Mouse (Mus musculus): Measurements from ENCODE around the gene Imp4. TPM values are rescaled to one million over a fixed set of nuclear protein-coding genes. Genes with fewer than 3 reads are reported as not detected.

Imp4 gene
- polyA plus RNA-seq, 1 experiment from 2014 or later, result 93.4 TPM

GRCm38 (mm10) chr1:34481920-34482669 lies 42.4 kb downstream of the Imp4 start:
- DNase-seq (ENCODE audit: low spot score), result no peak
- Histone ChIP-seq H3K36me3 (replicated peaks; ENCODE audit: control insufficient read depth, insufficient read depth, low read depth, low read length) (no peaks in the 10 kb centered on the region), H3K4me1 (ENCODE audit: control insufficient read depth, insufficient read depth, low read length) (no peaks in the 10 kb centered on the region), H3K27ac (replicated peaks; ENCODE audit: low read depth, low read length) (no peak overlapping the region), H3K9me3 (replicated peaks; ENCODE audit: control insufficient read depth, low read length) (no peaks in the 10 kb centered on the region), H3K9ac (replicated peaks; ENCODE audit: low read length) (no peak overlapping the region), H3K4me2 (ENCODE audit: low read depth, low read length) (no peak overlapping the region), H3K27me3 (ENCODE audit: control insufficient read depth, insufficient read depth, low read length) (no peaks in the 10 kb centered on the region), H3K4me3 (ENCODE audit: low read depth, low read length) (no peak overlapping the region)
- WGBS, result 65% methylated on average over 5 of the region's 5 CpGs
- no peak for ATAC-seq (replicated peaks; ENCODE audit: insufficient number of reproducible peaks, low FRiP score, low TSS enrichment, low read depth)

- 74% methylated on average over 10 of the region's 10 CpGs for WGBS
These were observed 44.8 kb downstream of the Imp4 start for GRCm38 (mm10) chr1:34484470-34484869.

GRCm38 (mm10) chr1:34485461-34486188 lies 46.0 kb downstream of the Imp4 start:
- Histone ChIP-seq H3K9ac (replicated peaks; ENCODE audit: low read length) (no peak overlapping the region), H3K36me3 (replicated peaks; ENCODE audit: control insufficient read depth, insufficient read depth, low read depth, low read length) (no peaks in the 10 kb centered on the region), H3K4me3 (ENCODE audit: low read depth, low read length) (no peak overlapping the region), H3K27ac (replicated peaks; ENCODE audit: low read depth, low read length) (no peak overlapping the region), H3K4me2 (ENCODE audit: low read depth, low read length) (peak overlapping the region; percentile 37; the same call in 1 of the 2 replicates), H3K9me3 (replicated peaks; ENCODE audit: control insufficient read depth, low read length) (no peaks in the 10 kb centered on the region), H3K4me1 (ENCODE audit: control insufficient read depth, insufficient read depth, low read length) (no peaks in the 10 kb centered on the region), H3K27me3 (ENCODE audit: control insufficient read depth, insufficient read depth, low read length) (no peaks in the 10 kb centered on the region)
- ATAC-seq (replicated peaks; ENCODE audit: insufficient number of reproducible peaks, low FRiP score, low TSS enrichment, low read depth) (no peak), DNase-seq (ENCODE audit: low spot score) (peak; percentile 59)
- 9% methylated on average over 25 of the region's 25 CpGs for WGBS

More at GRCm38 (mm10) chr1:34484470-34484869, 44.8 kb downstream of the Imp4 start:
- ATAC-seq (replicated peaks; ENCODE audit: insufficient number of reproducible peaks, low FRiP score, low TSS enrichment, low read depth) (no peak), DNase-seq (ENCODE audit: low spot score) (no peak)
- H3K4me1 ChIP-seq (ENCODE audit: control insufficient read depth, insufficient read depth, low read length), result no peaks in the 10 kb centered on the region
- H3K27me3 ChIP-seq (ENCODE audit: control insufficient read depth, insufficient read depth, low read length), result no peaks in the 10 kb centered on the region
- H3K4me2 ChIP-seq (ENCODE audit: low read depth, low read length), result no peak overlapping the region
- H3K27ac ChIP-seq (replicated peaks; ENCODE audit: low read depth, low read length), result no peak overlapping the region
- no peak overlapping the region for H3K4me3 ChIP-seq (ENCODE audit: low read depth, low read length)
- H3K36me3 ChIP-seq (replicated peaks; ENCODE audit: control insufficient read depth, insufficient read depth, low read depth, low read length), result no peaks in the 10 kb centered on the region
- no peaks in the 10 kb centered on the region for H3K9me3 ChIP-seq (replicated peaks; ENCODE audit: control insufficient read depth, low read length)
- no peak overlapping the region for H3K9ac ChIP-seq (replicated peaks; ENCODE audit: low read length)

- Histone ChIP-seq H3K9ac (replicated peaks; ENCODE audit: low read length) (no peak overlapping the region), H3K36me3 (replicated peaks; ENCODE audit: control insufficient read depth, insufficient read depth, low read depth, low read length) (no peaks in the 10 kb centered on the region), H3K9me3 (replicated peaks; ENCODE audit: control insufficient read depth, low read length) (no peaks in the 10 kb centered on the region), H3K4me3 (ENCODE audit: low read depth, low read length) (no peak overlapping the region), H3K4me2 (ENCODE audit: low read depth, low read length) (no peak overlapping the region), H3K27ac (replicated peaks; ENCODE audit: low read depth, low read length) (no peak overlapping the region), H3K4me1 (ENCODE audit: control insufficient read depth, insufficient read depth, low read length) (no peaks in the 10 kb centered on the region), H3K27me3 (ENCODE audit: control insufficient read depth, insufficient read depth, low read length) (no peaks in the 10 kb centered on the region)
- 92% methylated on average over 3 of the region's 3 CpGs for WGBS
- DNase-seq (ENCODE audit: low spot score) (no peak), ATAC-seq (replicated peaks; ENCODE audit: insufficient number of reproducible peaks, low FRiP score, low TSS enrichment, low read depth) (no peak)
These were observed 47.7 kb downstream of the Imp4 start for GRCm38 (mm10) chr1:34487383-34487782.

- Histone ChIP-seq H3K4me2 (ENCODE audit: low read depth, low read length) (no peak overlapping the region), H3K36me3 (replicated peaks; ENCODE audit: control insufficient read depth, insufficient read depth, low read depth, low read length) (no peaks in the 10 kb centered on the region), H3K4me1 (ENCODE audit: control insufficient read depth, insufficient read depth, low read length) (no peaks in the 10 kb centered on the region), H3K4me3 (ENCODE audit: low read depth, low read length) (no peak overlapping the region), H3K9me3 (replicated peaks; ENCODE audit: control insufficient read depth, low read length) (no peaks in the 10 kb centered on the region), H3K27ac (replicated peaks; ENCODE audit: low read depth, low read length) (no peak overlapping the region), H3K9ac (replicated peaks; ENCODE audit: low read length) (no peak overlapping the region), H3K27me3 (ENCODE audit: control insufficient read depth, insufficient read depth, low read length) (no peaks in the 10 kb centered on the region)
- ATAC-seq (replicated peaks; ENCODE audit: insufficient number of reproducible peaks, low FRiP score, low TSS enrichment, low read depth) (no peak), DNase-seq (ENCODE audit: low spot score) (no peak)
- 85% methylated on average over 6 of the region's 6 CpGs for WGBS
These were observed 50.3 kb downstream of the Imp4 start for GRCm38 (mm10) chr1:34489852-34490541.

DNA sequence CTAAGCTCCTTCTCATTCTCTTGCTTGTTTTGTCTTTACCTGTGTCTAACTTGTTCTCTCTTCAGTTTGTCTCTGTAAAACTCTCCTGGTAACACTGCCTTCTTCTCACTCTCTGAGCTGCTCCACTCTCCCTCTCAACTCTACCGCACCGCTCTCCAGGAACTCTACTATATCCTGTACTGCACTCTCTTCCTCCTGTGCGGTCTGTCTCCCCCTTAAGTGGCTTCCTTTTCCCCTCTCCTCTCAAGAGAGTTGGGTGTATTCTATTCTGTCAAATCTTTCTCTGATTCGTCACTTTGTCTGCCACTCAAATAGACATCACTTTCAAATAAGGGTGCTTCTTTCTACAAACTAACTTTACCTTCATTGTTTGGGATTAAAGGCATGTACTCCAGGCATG lies 51.8 kb downstream of the Imp4 start:
- DNase-seq (ENCODE audit: low spot score), result no peak

More for the DNA sequence above, 51.8 kb downstream of the Imp4 start:
- no peak overlapping the region for H3K4me3 ChIP-seq (ENCODE audit: low read depth, low read length)
- no peaks in the 10 kb centered on the region for H3K36me3 ChIP-seq (replicated peaks; ENCODE audit: control insufficient read depth, insufficient read depth, low read depth, low read length)
- no peak overlapping the region for H3K4me2 ChIP-seq (ENCODE audit: low read depth, low read length)
- H3K4me1 ChIP-seq (ENCODE audit: control insufficient read depth, insufficient read depth, low read length), result no peaks in the 10 kb centered on the region
- no peak for ATAC-seq (replicated peaks; ENCODE audit: insufficient number of reproducible peaks, low FRiP score, low TSS enrichment, low read depth)
- no peak overlapping the region for H3K27ac ChIP-seq (replicated peaks; ENCODE audit: low read depth, low read length)
- no peaks in the 10 kb centered on the region for H3K27me3 ChIP-seq (ENCODE audit: control insufficient read depth, insufficient read depth, low read length)
- no peaks in the 10 kb centered on the region for H3K9me3 ChIP-seq (replicated peaks; ENCODE audit: control insufficient read depth, low read length)
- 84% methylated on average over 4 of the region's 4 CpGs for WGBS
- no peak overlapping the region for H3K9ac ChIP-seq (replicated peaks; ENCODE audit: low read length)
